Mouse (Mus musculus) cerebellum, postnatal 14 days (tissue): ENCODE data around the gene Rapgef2.
"Not testable (repeated sequence)": the region's sequence is repeated elsewhere in the genome, so short reads cannot be mapped to it uniquely, and the experiment has no call there.

ENCODE experiments used
- DNase-seq, 2 experiments: peaks; one replicate each; pipeline ENCODE4 v3.0.0; 2021; ENCODE audit warnings: mixed read lengths in 2 of 2

Rapgef2 gene

GRCm38 (mm10) chr3:79086282-79086681, 200.0 kb downstream of the Rapgef2 start:
- no peak for DNase-seq

DNA sequence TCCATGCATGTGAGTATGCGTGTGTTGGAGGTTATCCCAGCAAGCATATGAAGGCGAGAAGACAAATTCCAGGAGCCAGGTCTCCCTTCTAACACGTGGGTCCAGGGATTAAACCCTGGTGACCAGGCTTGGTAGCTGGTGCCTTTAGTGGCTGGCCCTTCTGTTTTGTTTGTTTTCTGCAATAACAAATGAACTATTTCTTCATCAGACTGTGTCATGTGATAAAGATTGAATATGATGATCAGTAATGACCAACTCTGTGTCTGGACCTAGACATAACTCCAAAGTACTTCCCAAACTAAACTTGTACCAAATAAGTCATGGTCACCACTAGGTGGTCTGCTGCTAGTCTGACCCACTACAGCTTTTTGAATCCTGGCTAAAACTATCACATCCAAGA, 202.4 kb downstream of the Rapgef2 start:
- no peak for DNase-seq

DNA sequence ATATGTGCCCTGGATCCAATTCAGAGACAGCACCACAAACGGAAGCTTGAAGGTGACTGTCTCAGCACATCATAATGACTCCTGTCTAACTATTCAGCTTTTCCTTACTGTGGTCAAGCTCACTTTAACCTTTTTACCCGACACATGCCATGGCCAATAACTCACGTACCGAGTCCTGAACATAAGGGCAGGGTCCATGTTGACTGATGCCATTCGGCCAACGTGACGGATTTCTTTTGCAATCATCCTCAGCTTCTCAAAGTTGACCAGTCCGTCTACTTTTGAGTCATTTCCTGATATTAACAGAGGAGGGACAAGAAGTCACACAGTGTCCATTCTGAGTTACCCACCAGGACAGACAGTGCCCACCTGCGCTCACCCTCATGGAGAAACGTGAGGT, 203.3 kb downstream of the Rapgef2 start:
- no peak for DNase-seq

GRCm38 (mm10) chr3:79079076-79079475, 207.2 kb downstream of the Rapgef2 start:
- no peak for DNase-seq

- DNase-seq: no peak
Observed at GRCm38 (mm10) chr3:79074970-79075369, 211.3 kb downstream of the Rapgef2 start.

GRCm38 (mm10) chr3:79073541-79074244, 212.6 kb downstream of the Rapgef2 start:
- DNase-seq: no peak

DNA sequence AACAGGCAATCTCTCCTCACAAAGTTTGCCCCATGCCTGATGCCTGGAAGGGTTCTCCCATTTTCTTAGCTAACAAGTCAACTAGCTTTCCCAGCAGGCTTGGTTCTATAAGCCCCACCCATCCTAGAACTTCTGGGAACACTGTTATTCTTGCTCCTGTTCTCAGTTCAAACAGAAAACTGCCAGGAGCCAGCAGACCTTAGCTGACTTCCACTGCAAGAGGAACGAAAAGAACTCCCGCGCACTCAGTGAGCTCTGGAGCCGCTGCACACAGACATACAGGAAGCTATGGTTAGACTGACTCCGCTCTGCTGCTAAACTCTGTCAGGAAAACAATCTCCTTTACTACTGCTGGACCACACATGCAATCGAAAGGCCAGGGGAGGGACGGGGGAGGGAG, 214.8 kb downstream of the Rapgef2 start:
- DNase-seq: no peak

DNA sequence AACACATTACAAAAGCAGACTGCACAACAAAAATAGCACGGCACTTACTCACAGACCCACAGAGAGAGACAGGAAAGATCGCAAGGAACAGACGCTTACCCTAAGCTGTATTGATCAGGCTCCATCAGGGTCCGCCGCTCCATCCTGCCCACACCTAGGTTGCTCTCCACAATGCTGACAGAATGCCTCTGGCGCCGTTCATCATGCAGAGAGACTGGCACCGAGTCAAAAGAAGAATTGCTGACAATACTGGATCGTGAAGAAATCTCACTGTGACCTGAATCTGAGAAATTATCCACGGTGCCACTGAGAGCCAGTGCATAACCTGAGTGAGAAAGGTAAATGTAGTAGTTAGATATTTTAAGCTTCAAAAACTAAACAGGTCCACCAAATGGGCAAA, 216.4 kb downstream of the Rapgef2 start:
- peak; percentile 70 for DNase-seq

DNA sequence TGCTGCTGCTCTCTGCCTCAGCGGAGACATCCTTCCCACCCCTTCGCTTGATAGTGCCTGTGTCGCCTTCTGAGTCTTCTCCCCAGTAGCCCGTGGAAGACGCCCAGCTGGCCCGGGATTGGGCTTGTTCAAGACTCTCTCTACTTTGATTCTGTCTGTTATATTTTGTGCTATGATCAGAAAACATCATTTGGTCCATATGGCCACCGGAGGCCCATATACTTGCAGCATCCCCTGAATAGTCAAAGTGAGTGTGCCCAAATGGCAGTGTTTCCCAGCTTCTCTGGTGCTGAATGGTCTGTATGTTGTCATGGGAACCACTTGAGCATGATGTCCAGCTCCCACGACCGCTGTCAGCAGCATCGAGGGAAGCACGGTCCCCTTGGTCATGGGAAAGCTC, 217.3 kb downstream of the Rapgef2 start:
- DNase-seq: no peak

GRCm38 (mm10) chr3:79066455-79067055, 219.8 kb downstream of the Rapgef2 start:
- DNase-seq: peak; percentile 48 to 50

- no peak for DNase-seq
Observed at GRCm38 (mm10) chr3:79064096-79064495, 222.2 kb downstream of the Rapgef2 start.

DNA sequence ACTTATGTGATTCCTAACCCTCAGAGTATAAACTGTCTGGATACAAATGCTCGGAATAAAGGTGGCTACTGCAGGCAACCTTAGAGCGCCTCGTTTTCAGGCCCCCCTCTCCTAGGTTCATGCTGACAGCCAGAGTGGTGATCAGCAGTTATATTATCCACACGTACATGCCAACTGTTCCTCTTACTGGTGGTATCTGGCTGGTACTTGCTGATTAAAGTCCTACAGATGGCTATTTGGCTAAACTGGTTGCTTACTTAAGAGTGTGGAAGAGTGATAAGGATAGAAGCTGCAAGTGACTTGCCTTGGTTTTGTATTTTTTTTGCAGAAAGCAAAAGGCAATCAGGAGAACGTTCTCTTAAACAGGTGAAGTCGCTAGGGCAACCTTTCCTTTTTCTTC, 224.9 kb downstream of the Rapgef2 start:
- DNase-seq: no peak

DNA sequence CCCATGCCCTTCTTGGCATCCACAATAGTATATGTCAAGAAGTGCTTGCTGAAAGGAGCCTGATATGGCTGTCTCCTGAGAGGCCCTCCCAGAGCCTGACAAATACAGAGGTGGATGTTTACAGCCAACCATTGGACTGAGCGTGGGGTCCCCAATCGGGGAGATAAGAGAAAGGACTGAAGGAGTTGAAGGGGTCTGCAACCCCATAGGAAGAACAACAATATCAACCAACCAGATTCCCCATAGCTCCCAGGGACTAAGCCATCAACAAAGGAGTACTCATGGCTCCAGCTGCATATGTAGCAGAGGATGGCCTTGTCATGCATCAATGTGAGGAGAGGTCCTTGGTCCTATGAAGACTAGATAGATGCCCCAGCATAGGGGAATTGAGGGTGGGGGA, 227.8 kb downstream of the Rapgef2 start:
- not testable (repeated sequence) for DNase-seq

- DNase-seq: no peak
Observed at GRCm38 (mm10) chr3:79045251-79045650, 241.1 kb downstream of the Rapgef2 start.

DNA sequence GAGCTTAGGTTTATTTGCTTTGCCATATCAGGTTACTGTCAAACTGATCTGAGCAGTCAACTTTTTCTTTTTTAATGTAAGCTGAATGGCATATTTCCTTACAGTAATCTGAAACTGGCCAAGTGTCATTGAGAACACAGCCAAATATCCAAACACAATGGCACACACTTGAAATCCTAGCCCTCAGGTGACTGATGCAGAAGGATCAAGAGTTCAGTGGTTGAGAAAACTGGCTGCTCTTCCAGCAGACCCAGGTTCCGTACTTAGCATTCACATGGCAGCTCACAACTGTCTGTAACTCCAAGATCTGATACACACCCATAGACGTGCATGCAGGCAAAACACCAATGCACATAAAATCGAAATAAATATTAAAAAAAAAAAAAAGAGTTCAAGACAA, 243.3 kb downstream of the Rapgef2 start:
- DNase-seq: no peak

DNA sequence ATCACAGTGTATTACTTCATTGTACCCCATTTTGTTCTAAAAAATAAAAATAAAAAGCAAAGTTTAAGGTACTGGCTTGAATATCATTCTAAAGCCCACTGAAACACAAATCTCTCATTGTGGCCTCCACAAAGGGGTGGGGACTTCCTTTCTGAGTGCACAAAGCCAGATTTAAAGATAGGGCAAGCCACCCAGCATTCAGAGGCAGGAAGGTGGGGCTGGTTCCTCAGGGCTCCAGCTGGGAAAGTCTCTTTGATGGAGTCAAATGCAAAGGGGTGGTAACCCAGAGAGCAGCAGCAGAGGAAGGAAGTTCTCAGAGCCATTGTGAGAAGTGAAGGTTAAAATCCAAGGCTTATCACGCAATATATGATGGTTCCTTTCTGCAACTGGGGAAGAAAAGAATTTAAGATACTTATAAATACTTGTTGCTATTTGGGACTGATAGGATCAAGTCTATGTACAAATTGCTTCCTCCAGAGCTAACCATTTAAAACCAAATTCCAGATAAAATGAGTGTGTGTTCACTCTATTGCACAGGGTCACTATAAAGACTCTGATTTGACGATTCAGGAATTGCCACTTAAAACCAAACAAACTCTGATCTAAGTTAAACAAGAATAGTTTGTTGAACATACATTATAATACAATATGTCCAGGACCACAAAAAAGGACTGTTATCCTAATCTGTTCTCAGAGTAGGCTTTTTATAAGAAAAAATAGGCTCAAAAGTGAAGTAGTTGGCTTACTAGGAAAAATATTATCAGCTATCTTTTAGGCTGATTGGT, 246.5 kb downstream of the Rapgef2 start:
- no peak for DNase-seq

- no peak for DNase-seq
Observed at GRCm38 (mm10) chr3:79039008-79039407, 247.3 kb downstream of the Rapgef2 start.

- DNase-seq: no peak
Observed at GRCm38 (mm10) chr3:79034457-79034856, 251.9 kb downstream of the Rapgef2 start.

DNA sequence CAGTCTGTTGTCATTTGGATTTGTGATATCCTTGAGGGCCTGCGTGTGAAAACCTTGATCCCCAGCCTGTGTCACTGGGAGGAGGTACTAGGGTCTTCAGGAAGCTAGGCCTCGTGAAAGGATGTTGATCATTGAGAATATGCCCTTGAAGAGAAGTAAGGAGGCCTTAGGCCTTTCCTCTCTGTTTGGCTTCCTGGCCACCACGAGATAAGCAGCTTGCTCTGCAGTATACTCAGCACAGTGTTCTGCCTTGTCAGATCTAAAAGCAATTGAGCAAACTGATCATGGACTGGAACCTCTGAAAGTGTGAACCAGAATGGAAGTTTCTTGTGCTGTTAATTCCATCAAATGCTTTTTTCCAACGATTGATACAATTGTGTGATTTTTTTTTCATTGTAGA, 255.5 kb downstream of the Rapgef2 start:
- DNase-seq: no peak

- no peak for DNase-seq
Observed at GRCm38 (mm10) chr3:79028153-79028878, 258.0 kb downstream of the Rapgef2 start.

DNA sequence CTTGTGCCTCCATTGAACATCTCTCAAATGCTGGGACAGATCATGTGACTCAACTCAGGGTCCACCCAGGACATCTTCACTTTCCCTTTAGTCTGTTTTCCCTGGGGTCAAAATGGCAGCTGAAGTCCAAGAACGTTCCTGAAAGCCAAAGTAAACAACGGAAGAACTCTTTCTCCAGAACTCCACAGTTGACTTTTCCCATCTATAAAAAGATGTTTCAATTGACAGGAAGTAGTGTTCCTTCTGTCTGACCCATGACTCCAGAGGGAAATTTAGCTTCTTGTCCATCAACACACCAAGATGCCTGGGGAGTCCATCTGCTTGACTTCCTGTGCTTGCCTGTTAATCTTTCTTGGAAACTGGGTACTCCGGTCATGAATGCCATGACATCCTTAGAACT, 260.3 kb downstream of the Rapgef2 start:
- DNase-seq: no peak

GRCm38 (mm10) chr3:79023735-79024328, 262.5 kb downstream of the Rapgef2 start:
- DNase-seq: peak; percentile 19 to 43

- no peak for DNase-seq
Observed at GRCm38 (mm10) chr3:79022690-79023089, 263.6 kb downstream of the Rapgef2 start.
